Mouse (Mus musculus) midbrain, embryonic 15.5 days (tissue): Measurements from ENCODE around the gene Elavl2. TPM values are rescaled to one million over a fixed set of nuclear protein-coding genes. Genes with fewer than 3 reads are reported as not detected.

Experiments used
- ATAC-seq: fragments of 200-750 bp; cut with Nextera tagmentation; replicated peaks from 2 replicates; pipeline ENCODE4 v1.8.0; 2017; ENCODE audit warnings: moderate TSS enrichment
- H3K27ac ChIP-seq: fragments of 300-500 bp; sonication (generic); 2 replicates; pipeline ENCODE4 v1.5.1; 2015; ENCODE audit warnings: mild to moderate bottlenecking, inconsistent platforms
- H3K27me3 ChIP-seq: fragments of 300-500 bp; sonication (generic); replicated peaks from 2 replicates; pipeline ENCODE4 v1.6.1; 2015; ENCODE audit warnings: inconsistent platforms
- H3K36me3 ChIP-seq: fragments of 300-500 bp; sonication (generic); replicated peaks from 2 replicates; pipeline ENCODE4 v1.6.1; 2015; ENCODE audit warnings: inconsistent platforms
- H3K4me1 ChIP-seq: fragments of 300-500 bp; sonication (generic); 2 replicates; pipeline ENCODE4 v1.6.1; 2015; ENCODE audit warnings: inconsistent platforms
- H3K4me2 ChIP-seq: fragments of 300-500 bp; sonication (generic); 2 replicates; pipeline ENCODE4 v1.6.1; 2015; ENCODE audit warnings: inconsistent platforms, mild to moderate bottlenecking, moderate library complexity
- H3K4me3 ChIP-seq: fragments of 300-500 bp; sonication (generic); 2 replicates; pipeline ENCODE4 v1.5.1; 2015; ENCODE audit warnings: mild to moderate bottlenecking, inconsistent platforms
- H3K9ac ChIP-seq: fragments of 300-500 bp; sonication (generic); 2 replicates; pipeline ENCODE4 v1.6.1; 2015; ENCODE audit warnings: mild to moderate bottlenecking, inconsistent platforms
- H3K9me3 ChIP-seq: fragments of 300-500 bp; sonication (generic); 2 replicates; pipeline ENCODE4 v1.6.1; 2016; ENCODE audit warnings: inconsistent platforms
- WGBS: fragments of 180-500 bp; shearing (Covaris S2); methylation state at CpG from one replicate; pipeline ENCODE4 v1.1.7; 2015; ENCODE audit warnings: mixed read lengths; 5-methylcytosine and 5-hydroxymethylcytosine counted together
- polyA plus RNA-seq: library from polyadenylated mRNA; unstranded; fragments of >200 nt; fragmentation: Nextera tagmentation; extraction: Ambion mirVana; gene quantifications from 2 replicates; pipeline ENCODE4 v1.2.1, GENCODE M21; 2015

Gene Elavl2
- polyA plus RNA-seq, 1 experiment from 2014 or later, result 142 TPM

DNA sequence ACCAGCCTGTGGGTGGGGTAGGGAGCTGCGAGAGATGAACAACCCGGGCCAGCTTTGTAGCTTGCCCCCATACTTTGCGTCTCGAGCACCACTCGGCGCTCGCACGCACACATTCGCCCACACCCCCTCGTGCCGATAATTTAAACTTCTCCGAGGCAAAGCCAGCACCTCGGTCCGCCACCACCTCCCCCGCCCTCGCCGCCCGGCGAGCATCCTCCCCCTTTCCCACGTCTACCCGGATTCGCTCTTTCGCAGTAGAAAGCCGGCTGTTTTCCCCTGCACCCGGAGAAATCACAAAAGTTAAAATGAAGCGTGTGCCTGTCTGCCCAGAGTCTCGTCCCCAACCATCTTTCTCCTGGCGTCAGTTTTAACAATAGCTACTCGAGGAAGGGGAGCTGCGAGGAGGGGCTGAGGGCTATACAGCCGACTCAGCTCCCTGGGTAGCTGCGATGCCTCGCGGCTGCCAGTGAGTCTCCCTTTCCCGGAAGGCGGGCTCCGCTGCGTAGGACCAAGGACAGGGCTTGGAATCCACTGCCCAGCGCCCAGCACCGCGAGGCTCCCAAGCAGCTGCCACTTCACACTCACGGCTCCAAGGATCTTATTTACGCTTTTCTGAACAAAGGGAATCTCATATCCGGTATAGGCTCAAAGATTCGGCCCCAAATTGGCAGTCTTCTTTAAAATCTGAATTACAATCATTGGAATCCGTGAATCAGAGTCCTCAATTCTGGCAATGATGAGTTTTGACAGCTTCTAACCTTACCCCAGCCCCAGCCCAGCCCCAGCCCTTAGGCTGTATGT lies 25.8 kb downstream of the Elavl2 start:
- H3K4me2 ChIP-seq, result peak overlapping the region; percentile 88
- under 1% methylated on average over 46 of the region's 46 CpGs for WGBS
- ATAC-seq, result peak; percentile 7
- no peaks in the 10 kb centered on the region for H3K27me3 ChIP-seq
- H3K4me3 ChIP-seq, result peak overlapping the region; percentile 71
- no peaks in the 10 kb centered on the region for H3K36me3 ChIP-seq
- H3K27ac ChIP-seq, result peak overlapping the region; percentile 95
- H3K9ac ChIP-seq, result peak overlapping the region; percentile 96
- H3K9me3 ChIP-seq, result no peaks in the 10 kb centered on the region
- H3K4me1 ChIP-seq, result peaks cover 30% of the 10 kb centered on the region

- Histone ChIP-seq H3K9ac (peak overlapping the region; percentile 70), H3K27ac (peak overlapping the region; percentile 95), H3K4me2 (peak overlapping the region; percentile 88), H3K27me3 (no peaks in the 10 kb centered on the region), H3K9me3 (no peaks in the 10 kb centered on the region), H3K4me1 (peaks cover 38% of the 10 kb centered on the region), H3K36me3 (no peaks in the 10 kb centered on the region), H3K4me3 (peak overlapping the region; percentile 71)
- ATAC-seq, result no peak
- 3% methylated on average over 13 of the region's 13 CpGs for WGBS
Measured at GRCm38 (mm10) chr4:91372844-91373243, 27.7 kb downstream of the Elavl2 start.

GRCm38 (mm10) chr4:91371819-91372215 lies 28.8 kb downstream of the Elavl2 start:
- WGBS, result under 1% methylated on average over 42 of the region's 44 CpGs
- Histone ChIP-seq H3K4me2 (peak overlapping the region; percentile 88), H3K4me1 (peaks cover 38% of the 10 kb centered on the region), H3K27ac (peak overlapping the region; percentile 95), H3K4me3 (peak overlapping the region; percentile 71), H3K9me3 (no peaks in the 10 kb centered on the region), H3K9ac (peak overlapping the region; percentile 70), H3K27me3 (no peaks in the 10 kb centered on the region), H3K36me3 (no peaks in the 10 kb centered on the region)
- peak; percentile 51 for ATAC-seq

GRCm38 (mm10) chr4:91371131-91371818 lies 29.3 kb downstream of the Elavl2 start:
- no peaks in the 10 kb centered on the region for H3K36me3 ChIP-seq
- H3K9ac ChIP-seq, result peak overlapping the region; percentile 70
- ATAC-seq, result peak; percentile 64
- peaks cover 38% of the 10 kb centered on the region for H3K4me1 ChIP-seq
- H3K4me3 ChIP-seq, result peak overlapping the region; percentile 71
- WGBS, result 1% methylated on average over 81 of the region's 82 CpGs
- peak overlapping the region; percentile 95 for H3K27ac ChIP-seq
- peak overlapping the region; percentile 88 for H3K4me2 ChIP-seq
- H3K27me3 ChIP-seq, result no peaks in the 10 kb centered on the region
- no peaks in the 10 kb centered on the region for H3K9me3 ChIP-seq

DNA sequence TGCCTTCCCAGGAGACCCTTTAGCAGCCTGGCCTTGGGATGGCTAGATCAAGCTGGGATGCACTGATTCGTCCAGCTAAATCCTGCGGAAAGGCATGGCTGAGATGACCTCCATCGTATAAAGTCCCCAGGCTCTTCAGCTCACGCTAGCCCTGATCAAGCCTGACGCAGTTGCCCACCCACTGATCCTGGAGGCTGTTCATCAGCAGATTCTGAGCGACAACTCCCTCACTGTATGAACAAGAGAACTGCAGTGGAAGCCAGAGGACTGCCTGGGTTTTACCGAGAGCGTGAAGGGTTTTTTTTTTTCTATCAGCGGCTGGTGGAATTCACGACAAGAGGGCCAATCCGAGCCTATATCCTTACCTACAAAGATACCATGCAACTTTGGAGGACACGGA lies 35.3 kb downstream of the Elavl2 start:
- Histone ChIP-seq H3K27ac (no peak overlapping the region), H3K4me3 (no peak overlapping the region), H3K27me3 (no peaks in the 10 kb centered on the region), H3K4me2 (no peak overlapping the region), H3K9me3 (no peaks in the 10 kb centered on the region), H3K36me3 (no peaks in the 10 kb centered on the region), H3K9ac (no peak overlapping the region), H3K4me1 (peaks cover 32% of the 10 kb centered on the region)
- WGBS, result 73% methylated on average over 12 of the region's 12 CpGs
- ATAC-seq, result no peak

GRCm38 (mm10) chr4:91363963-91364362 lies 36.6 kb downstream of the Elavl2 start:
- Histone ChIP-seq H3K9ac (no peak overlapping the region), H3K4me2 (no peak overlapping the region), H3K27me3 (no peaks in the 10 kb centered on the region), H3K36me3 (no peaks in the 10 kb centered on the region), H3K4me1 (peaks cover 20% of the 10 kb centered on the region), H3K4me3 (no peak overlapping the region), H3K27ac (no peak overlapping the region), H3K9me3 (no peaks in the 10 kb centered on the region)
- 54% methylated on average over 4 of the region's 4 CpGs for WGBS
- ATAC-seq, result no peak

DNA sequence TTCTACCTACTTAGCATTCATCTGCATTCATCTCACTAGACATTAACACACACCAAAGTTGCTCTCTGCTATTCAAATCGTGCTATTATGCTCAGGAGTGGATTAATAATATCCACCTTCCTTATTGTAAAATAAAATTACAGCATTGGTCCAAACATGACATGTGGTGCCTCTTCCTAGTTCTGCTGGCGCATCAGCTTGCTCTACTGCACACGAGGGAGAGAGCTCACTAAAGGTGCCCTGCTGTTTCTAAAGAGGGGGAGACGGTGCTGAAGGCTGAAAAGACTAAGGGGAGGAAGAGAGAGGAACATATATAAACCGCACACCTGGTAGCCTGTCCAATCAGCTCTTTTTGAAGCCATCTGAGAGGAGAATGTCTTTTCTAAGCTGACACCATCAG lies 38.1 kb downstream of the Elavl2 start:
- Histone ChIP-seq H3K4me2 (no peak overlapping the region), H3K36me3 (no peaks in the 10 kb centered on the region), H3K27ac (no peak overlapping the region), H3K9ac (no peak overlapping the region), H3K4me3 (no peak overlapping the region), H3K27me3 (no peaks in the 10 kb centered on the region), H3K9me3 (no peaks in the 10 kb centered on the region), H3K4me1 (peaks cover 19% of the 10 kb centered on the region)
- peak; percentile 46; the same call in 1 of the 2 replicates for ATAC-seq
- 23% methylated on average over 5 of the region's 5 CpGs for WGBS

- WGBS, result 72% methylated on average over 9 of the region's 9 CpGs
Measured at GRCm38 (mm10) chr4:91353138-91353537, 47.4 kb downstream of the Elavl2 start.

GRCm38 (mm10) chr4:91349579-91349978 lies 51.0 kb downstream of the Elavl2 start:
- Histone ChIP-seq H3K36me3 (no peaks in the 10 kb centered on the region), H3K4me1 (peaks cover 10% of the 10 kb centered on the region; the same call in 1 of the 2 replicates), H3K27me3 (no peaks in the 10 kb centered on the region), H3K9ac (no peak overlapping the region), H3K4me3 (no peak overlapping the region), H3K4me2 (no peak overlapping the region), H3K9me3 (no peaks in the 10 kb centered on the region), H3K27ac (no peak overlapping the region)
- 90% methylated on average over 5 of the region's 5 CpGs for WGBS
- no peak for ATAC-seq

More at GRCm38 (mm10) chr4:91353138-91353537, 47.4 kb downstream of the Elavl2 start:
- Histone ChIP-seq H3K27ac (no peak overlapping the region), H3K27me3 (no peaks in the 10 kb centered on the region), H3K36me3 (no peaks in the 10 kb centered on the region), H3K4me2 (no peak overlapping the region), H3K9ac (no peak overlapping the region), H3K4me1 (peaks cover 11% of the 10 kb centered on the region), H3K9me3 (no peaks in the 10 kb centered on the region), H3K4me3 (no peak overlapping the region)
- 0 out of 2 replicates have a peak, but pooled peaks have one; percentile 21 for ATAC-seq

GRCm38 (mm10) chr4:91334177-91334576 lies 66.4 kb downstream of the Elavl2 start:
- Histone ChIP-seq H3K4me3 (no peak overlapping the region), H3K36me3 (no peaks in the 10 kb centered on the region), H3K27ac (no peak overlapping the region), H3K4me2 (no peak overlapping the region), H3K9ac (no peak overlapping the region), H3K9me3 (no peaks in the 10 kb centered on the region), H3K4me1 (no peaks in the 10 kb centered on the region), H3K27me3 (no peaks in the 10 kb centered on the region)
- ATAC-seq, result no peak
- 90% methylated on average over 4 of the region's 4 CpGs for WGBS

GRCm38 (mm10) chr4:91310801-91311200 lies 89.8 kb downstream of the Elavl2 start:
- no peaks in the 10 kb centered on the region for H3K9me3 ChIP-seq
- H3K4me1 ChIP-seq, result peaks cover 8% of the 10 kb centered on the region
- H3K27me3 ChIP-seq, result no peaks in the 10 kb centered on the region
- H3K27ac ChIP-seq, result no peak overlapping the region
- 0 out of 2 replicates have a peak, but pooled peaks cover 3% of the 10 kb centered on the region for H3K36me3 ChIP-seq
- no peak for ATAC-seq
- WGBS, result 84% methylated on average over 1 of the region's 1 CpGs
- H3K4me2 ChIP-seq, result no peak overlapping the region
- no peak overlapping the region for H3K4me3 ChIP-seq
- no peak overlapping the region for H3K9ac ChIP-seq

DNA sequence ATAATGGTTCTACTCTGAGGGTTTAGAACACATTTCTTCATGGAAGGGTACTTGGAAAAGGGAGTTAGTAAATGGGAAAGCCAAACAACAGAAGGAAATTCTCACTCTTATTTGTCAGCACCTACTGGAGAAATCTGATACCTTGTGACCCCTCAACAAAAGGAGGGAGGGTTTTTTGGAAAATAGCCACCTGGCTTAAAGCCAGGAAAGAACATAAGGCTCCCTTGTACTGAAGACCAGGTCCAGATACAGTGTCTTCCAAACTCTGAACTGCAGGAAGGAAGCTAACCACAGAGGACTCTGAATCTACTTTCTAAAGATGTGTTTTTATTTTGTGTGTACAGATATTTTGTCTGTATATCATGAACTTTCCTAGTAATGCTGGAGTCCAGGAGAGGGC lies 102.9 kb downstream of the Elavl2 start:
- no peak overlapping the region for H3K27ac ChIP-seq
- no peak for ATAC-seq
- no peaks in the 10 kb centered on the region for H3K27me3 ChIP-seq
- H3K4me2 ChIP-seq, result no peak overlapping the region
- no peaks in the 10 kb centered on the region for H3K36me3 ChIP-seq
- H3K4me1 ChIP-seq, result no peaks in the 10 kb centered on the region
- H3K9me3 ChIP-seq, result no peaks in the 10 kb centered on the region
- no peak overlapping the region for H3K4me3 ChIP-seq
- no peak overlapping the region for H3K9ac ChIP-seq
